Mouse (Mus musculus) heart, embryonic 14.5 days (tissue): Measurements from ENCODE around the gene Nrde2. TPM values are rescaled to one million over a fixed set of nuclear protein-coding genes. Genes with fewer than 3 reads are reported as not detected.
"Not testable (repeated sequence)": the region's sequence is repeated elsewhere in the genome, so short reads cannot be mapped to it uniquely, and the experiment has no call there.

ENCODE experiments used
- ATAC-seq: fragments of 200-750 bp; cut with Nextera tagmentation; 2 replicates; pipeline ENCODE4 v1.8.0; 2017; ENCODE audit warnings: low read depth, moderate TSS enrichment; ENCODE audit not compliant: insufficient number of reproducible peaks, insufficient read depth, low FRiP score
- H3K27ac ChIP-seq, 2 experiments: fragments of 200-500 bp in 1 of 2; fragments of 300-500 bp in 1 of 2; sonication (generic) in 1 of 2; replicated peaks in 1 of 2; 2 replicates each; pipeline ENCODE4 v1.5.1; 2012 to 2014; ENCODE audit warnings: low read depth in 2 of 2, low read length in 2 of 2, control low read depth in 1 of 2, mild to moderate bottlenecking in 1 of 2, mixed read lengths in 1 of 2; ENCODE audit not compliant: control insufficient read depth in 1 of 2, insufficient read depth in 1 of 2
- H3K27me3 ChIP-seq: fragments of 300-500 bp; sonication (generic); 2 replicates; pipeline ENCODE4 v1.6.1; 2014; ENCODE audit warnings: mild to moderate bottlenecking, low read length, control low read depth; ENCODE audit not compliant: control insufficient read depth, insufficient read depth
- H3K36me3 ChIP-seq: fragments of 300-500 bp; sonication (generic); 2 replicates; pipeline ENCODE4 v1.6.1; 2014; ENCODE audit warnings: mild to moderate bottlenecking, control low read depth, low read length, mixed read lengths; ENCODE audit not compliant: control insufficient read depth, insufficient read depth
- H3K4me1 ChIP-seq, 2 experiments: fragments of 200-500 bp in 1 of 2; fragments of 300-500 bp in 1 of 2; sonication (generic) in 1 of 2; 2 replicates each; pipeline ENCODE4 v1.6.1; 2012 to 2014; ENCODE audit warnings: low read length in 2 of 2, control low read depth in 1 of 2, mixed read lengths in 1 of 2; ENCODE audit not compliant: control insufficient read depth in 2 of 2, insufficient read depth in 2 of 2
- H3K4me2 ChIP-seq: fragments of 300-500 bp; sonication (generic); 2 replicates; pipeline ENCODE4 v1.6.1; 2014; ENCODE audit warnings: mild to moderate bottlenecking, low read length
- H3K4me3 ChIP-seq, 2 experiments: fragments of 200-500 bp in 1 of 2; fragments of 300-500 bp in 1 of 2; sonication (generic) in 1 of 2; 2 replicates each; pipeline ENCODE4 v1.5.1; 2012 to 2014; ENCODE audit warnings: low read length in 2 of 2, mild to moderate bottlenecking in 2 of 2, control low read depth in 1 of 2, low read depth in 1 of 2, moderate library complexity in 1 of 2; ENCODE audit not compliant: control insufficient read depth in 1 of 2, insufficient read depth in 1 of 2
- H3K9ac ChIP-seq: fragments of 300-500 bp; sonication (generic); 2 replicates; pipeline ENCODE4 v1.6.1; 2014; ENCODE audit warnings: mild to moderate bottlenecking, low read length
- H3K9me3 ChIP-seq: fragments of 300-500 bp; sonication (generic); 2 replicates; pipeline ENCODE4 v1.6.1; 2016; ENCODE audit warnings: low read length, control low read depth; ENCODE audit not compliant: control insufficient read depth
- WGBS: fragments of 180-500 bp; shearing (Covaris S2); extraction: QIAGEN DNeasy Blood & Tissue Kit; methylation state at CpG from one replicate; pipeline ENCODE4 v1.1.7; 2014; 5-methylcytosine and 5-hydroxymethylcytosine counted together
- polyA plus RNA-seq: library from polyadenylated mRNA; unstranded; fragments of >200 nt; fragmentation: Nextera tagmentation; extraction: Ambion mirVana; gene quantifications from 2 replicates; pipeline ENCODE4 v1.2.1, GENCODE M21; 2014

Gene Nrde2
- polyA plus RNA-seq, 1 experiment from 2014 or later = 8.1 TPM

- under 1% methylated on average over 52 of the region's 52 CpGs for WGBS
Observed at GRCm38 (mm10) chr12:100187013-100187755, 27.7 kb upstream of the Nrde2 start.

GRCm38 (mm10) chr12:100186376-100186775 lies 26.9 kb upstream of the Nrde2 start:
- Histone ChIP-seq H3K36me3 (no peaks in the 10 kb centered on the region), H3K9me3 (0 out of 2 replicates have a peak, but pooled peaks cover 3% of the 10 kb centered on the region), H3K27ac (peak overlapping the region; percentile 96 to 99), H3K4me1 (peaks cover 4 to 7% of the 10 kb centered on the region in 2 experiments; a peak in 3 of 4 replicates), H3K4me2 (peak overlapping the region; percentile 91), H3K9ac (peak overlapping the region; percentile 95), H3K27me3 (no peaks in the 10 kb centered on the region), H3K4me3 (peak overlapping the region; percentile 55 to 58)
- ATAC-seq = no peak
- 9% methylated on average over 6 of the region's 6 CpGs for WGBS

More at GRCm38 (mm10) chr12:100187013-100187755, 27.7 kb upstream of the Nrde2 start:
- Histone ChIP-seq H3K9ac (peak overlapping the region; percentile 95), H3K9me3 (0 out of 2 replicates have a peak, but pooled peaks cover 3% of the 10 kb centered on the region), H3K4me2 (peak overlapping the region; percentile 91), H3K4me1 (peaks cover 4 to 7% of the 10 kb centered on the region in 2 experiments; a peak in 3 of 4 replicates), H3K27me3 (no peaks in the 10 kb centered on the region), H3K4me3 (peak overlapping the region; percentile 57 to 58), H3K36me3 (no peaks in the 10 kb centered on the region), H3K27ac (peak overlapping the region; percentile 96 to 99)
- ATAC-seq = peak; percentile 100

- Histone ChIP-seq H3K4me1 (peaks cover 4 to 7% of the 10 kb centered on the region in 2 experiments; a peak in 3 of 4 replicates), H3K27ac (no peak overlapping the region), H3K4me2 (peak overlapping the region; percentile 91; the same call in 1 of the 2 replicates), H3K36me3 (no peaks in the 10 kb centered on the region), H3K9me3 (0 out of 2 replicates have a peak, but pooled peaks cover 3% of the 10 kb centered on the region), H3K27me3 (no peaks in the 10 kb centered on the region), H3K9ac (no peak overlapping the region), H3K4me3 (no peak overlapping the region)
- WGBS = 71% methylated on average over 7 of the region's 7 CpGs
- ATAC-seq = no peak
Observed at GRCm38 (mm10) chr12:100185897-100186296, 26.4 kb upstream of the Nrde2 start.

DNA sequence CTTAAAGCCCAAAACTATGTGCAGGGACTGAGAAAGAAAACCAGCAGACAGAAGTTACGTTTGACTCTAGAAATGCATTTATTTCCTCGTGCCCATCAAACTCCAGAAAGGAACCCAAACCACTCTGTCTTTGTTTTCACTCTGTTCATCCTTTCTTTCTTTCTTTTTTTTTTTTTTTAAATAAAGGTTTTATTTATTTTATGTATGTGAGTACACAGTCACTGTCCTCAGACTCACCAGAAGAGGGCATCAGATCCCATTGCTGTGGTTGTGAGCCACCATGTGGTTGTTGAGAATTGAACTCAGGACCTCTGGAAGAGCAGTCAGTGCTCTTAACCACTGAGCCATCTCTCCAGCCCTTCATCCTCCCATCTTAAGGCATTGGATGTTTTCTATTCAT lies 25.5 kb upstream of the Nrde2 start:
- not testable (repeated sequence) for H3K4me1 ChIP-seq, ATAC-seq, H3K4me3 ChIP-seq, H3K9me3 ChIP-seq, H3K36me3 ChIP-seq, H3K9ac ChIP-seq, H3K4me2 ChIP-seq, H3K27me3 ChIP-seq, H3K27ac ChIP-seq
- WGBS = 84% methylated on average over 2 of the region's 2 CpGs

GRCm38 (mm10) chr12:100183970-100184369 lies 24.5 kb upstream of the Nrde2 start:
- H3K4me3 ChIP-seq = no peak overlapping the region
- 0 out of 2 replicates have a peak, but pooled peaks cover 3% of the 10 kb centered on the region for H3K9me3 ChIP-seq
- H3K4me1 ChIP-seq = peaks cover 4 to 7% of the 10 kb centered on the region in 2 experiments; a peak in 3 of 4 replicates
- 71% methylated on average over 5 of the region's 5 CpGs for WGBS
- no peaks in the 10 kb centered on the region for H3K36me3 ChIP-seq
- no peak for ATAC-seq
- no peak overlapping the region for H3K4me2 ChIP-seq
- no peak overlapping the region for H3K27ac ChIP-seq
- no peak overlapping the region for H3K9ac ChIP-seq
- H3K27me3 ChIP-seq = no peaks in the 10 kb centered on the region

GRCm38 (mm10) chr12:100182676-100183075 lies 23.2 kb upstream of the Nrde2 start:
- H3K4me2 ChIP-seq = no peak overlapping the region
- H3K9me3 ChIP-seq = 0 out of 2 replicates have a peak, but pooled peaks cover 3% of the 10 kb centered on the region
- no peaks in the 10 kb centered on the region for H3K36me3 ChIP-seq
- H3K4me3 ChIP-seq = no peak overlapping the region
- no peak for ATAC-seq
- H3K4me1 ChIP-seq = peaks cover 2 to 4% of the 10 kb centered on the region in 2 experiments; a peak in 3 of 4 replicates
- WGBS = 74% methylated on average over 2 of the region's 2 CpGs
- H3K9ac ChIP-seq = no peak overlapping the region
- no peak overlapping the region for H3K27ac ChIP-seq
- no peaks in the 10 kb centered on the region for H3K27me3 ChIP-seq

- no peak for ATAC-seq
- WGBS = 85% methylated on average over 13 of the region's 13 CpGs
Observed at GRCm38 (mm10) chr12:100180802-100181201, 21.3 kb upstream of the Nrde2 start.

More at GRCm38 (mm10) chr12:100180802-100181201, 21.3 kb upstream of the Nrde2 start:
- no peak overlapping the region for H3K4me2 ChIP-seq
- no peak overlapping the region for H3K9ac ChIP-seq
- H3K4me1 ChIP-seq = no peaks in the 10 kb centered on the region
- H3K27ac ChIP-seq = no peak overlapping the region
- 0 out of 2 replicates have a peak, but pooled peaks cover 3% of the 10 kb centered on the region for H3K9me3 ChIP-seq
- no peak overlapping the region for H3K4me3 ChIP-seq
- H3K27me3 ChIP-seq = no peaks in the 10 kb centered on the region
- no peaks in the 10 kb centered on the region for H3K36me3 ChIP-seq
